Mouse (Mus musculus) hindbrain, embryonic 16.5 days (tissue): Measurements from ENCODE around the gene Pfkfb3. TPM values are rescaled to one million over a fixed set of nuclear protein-coding genes. Genes with fewer than 3 reads are reported as not detected.

Experiments
- ATAC-seq: fragments of 200-750 bp; cut with Nextera tagmentation; 2 replicates; pipeline ENCODE4 v1.8.0; 2017; ENCODE audit warnings: moderate TSS enrichment, moderate library complexity
- H3K27ac ChIP-seq: fragments of 300-500 bp; sonication (generic); 2 replicates; pipeline ENCODE4 v1.5.1; 2014; ENCODE audit warnings: low read depth, mild to moderate bottlenecking, control low read depth, low read length, moderate library complexity
- H3K27me3 ChIP-seq: fragments of 300-500 bp; sonication (generic); replicated peaks from 2 replicates; pipeline ENCODE4 v1.6.1; 2014; ENCODE audit warnings: low read length; ENCODE audit not compliant: control insufficient read depth, insufficient read depth
- H3K36me3 ChIP-seq: fragments of 300-500 bp; sonication (generic); 2 replicates; pipeline ENCODE4 v1.6.1; 2014; ENCODE audit warnings: mild to moderate bottlenecking, low read length, moderate library complexity, mixed read lengths; ENCODE audit not compliant: control insufficient read depth, insufficient read depth
- H3K4me1 ChIP-seq: fragments of 300-500 bp; sonication (generic); 2 replicates; pipeline ENCODE4 v1.6.1; 2014; ENCODE audit warnings: low read depth, low read length; ENCODE audit not compliant: control insufficient read depth, insufficient read depth
- H3K4me2 ChIP-seq: fragments of 300-500 bp; sonication (generic); 2 replicates; pipeline ENCODE4 v1.6.1; 2014; ENCODE audit warnings: mild to moderate bottlenecking, low read length, control low read depth, moderate library complexity
- H3K4me3 ChIP-seq: fragments of 300-500 bp; sonication (generic); 2 replicates; pipeline ENCODE4 v1.5.1; 2014; ENCODE audit warnings: mild to moderate bottlenecking, low read length, control low read depth, moderate library complexity
- H3K9ac ChIP-seq: fragments of 300-500 bp; sonication (generic); 2 replicates; pipeline ENCODE4 v1.6.1; 2014; ENCODE audit warnings: low read depth, mild to moderate bottlenecking, control low read depth, low read length, moderate library complexity
- H3K9me3 ChIP-seq: fragments of 300-500 bp; sonication (generic); 2 replicates; pipeline ENCODE4 v1.6.1; 2014; ENCODE audit warnings: mild to moderate bottlenecking, low read length, moderate library complexity; ENCODE audit not compliant: control insufficient read depth
- WGBS: fragments of 180-500 bp; shearing (Covaris S2); extraction: QIAGEN DNeasy Blood & Tissue Kit; methylation state at CpG from one replicate; pipeline ENCODE4 v1.1.7; 2014; 5-methylcytosine and 5-hydroxymethylcytosine counted together
- polyA plus RNA-seq: library from polyadenylated mRNA; unstranded; fragments of >200 nt; fragmentation: Nextera tagmentation; extraction: Ambion mirVana; gene quantifications from 2 replicates; pipeline ENCODE4 v1.2.1, GENCODE M21; 2015

Pfkfb3 gene
- 28.5 and 33.9 TPM in 2 replicates for polyA plus RNA-seq

- WGBS = 2% methylated on average over 63 of the region's 67 CpGs
- Histone ChIP-seq H3K9ac (peak within 1 kb of the TSS; percentile 82), H3K9me3 (no peaks in the 10 kb centered on the region), H3K4me2 (peak within 1 kb of the TSS; percentile 100), H3K27ac (peak within 1 kb of the TSS; percentile 34; the same call in 1 of the 2 replicates), H3K27me3 (peaks cover 5% of the 10 kb centered on the region), H3K4me3 (peak within 1 kb of the TSS; percentile 77), H3K36me3 (no peaks in the 10 kb centered on the region), H3K4me1 (peaks cover 7% of the 10 kb centered on the region)
- ATAC-seq = peak; percentile 87
Observed at GRCm38 (mm10) chr2:11553471-11554400, at the start of gene Pfkfb3. Gene Pfkfb3, minus strand, starts transcription at chr2:11554077.

DNA sequence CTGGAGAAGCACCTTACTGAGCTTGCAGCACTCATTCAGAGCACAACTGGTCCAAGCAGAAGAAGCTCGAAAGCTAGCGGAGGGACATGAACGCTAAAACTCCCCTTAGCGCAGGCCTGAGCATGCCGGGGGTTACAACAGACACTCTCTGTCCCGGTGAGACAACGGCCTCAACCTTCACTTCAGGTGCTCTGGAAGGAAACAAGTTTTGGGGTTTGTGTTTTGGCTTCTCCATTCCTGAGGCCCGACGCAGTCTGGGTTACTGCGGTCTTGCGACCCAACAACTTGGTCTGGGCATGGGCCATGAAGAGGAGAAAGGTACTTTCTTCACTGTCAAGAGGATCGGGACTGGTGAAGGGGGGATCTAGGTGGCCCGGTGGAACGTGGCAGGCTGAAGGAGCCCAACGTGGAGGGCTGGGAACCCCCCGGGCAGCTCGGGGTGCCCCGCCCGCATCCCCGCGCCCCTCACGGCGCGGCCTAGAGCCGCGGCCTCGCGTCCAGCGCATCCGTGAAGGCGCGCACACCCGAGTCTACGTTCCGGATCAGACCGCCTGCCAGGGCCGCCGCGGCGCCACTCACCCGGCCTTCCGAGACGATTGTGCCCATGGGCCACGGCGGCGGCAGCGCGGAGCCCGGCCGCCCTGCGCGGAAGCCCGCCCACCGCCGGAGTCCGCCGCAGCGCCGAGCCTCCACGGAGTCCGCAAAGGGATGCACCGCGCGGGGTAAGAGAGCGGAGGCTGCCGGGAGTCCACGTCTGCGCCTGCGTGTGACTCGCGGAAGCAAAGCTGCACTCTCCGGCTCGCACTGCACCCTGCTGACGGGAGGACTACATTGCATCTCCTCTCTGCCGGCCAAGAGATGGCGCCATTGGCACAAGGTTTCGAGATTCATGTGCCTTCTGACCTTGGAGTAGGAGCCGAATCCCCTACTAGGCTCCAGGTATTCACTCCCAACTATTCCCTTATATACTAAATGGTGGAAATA is 48.9 kb upstream of the Pfkfb3 start:
- Histone ChIP-seq H3K27me3 (no peaks in the 10 kb centered on the region), H3K4me3 (peak overlapping the region; percentile 97), H3K9me3 (no peaks in the 10 kb centered on the region), H3K27ac (peak overlapping the region; percentile 81), H3K4me1 (peaks cover 9% of the 10 kb centered on the region), H3K9ac (peak overlapping the region; percentile 98), H3K4me2 (peak overlapping the region; percentile 74), H3K36me3 (peaks cover 13% of the 10 kb centered on the region)
- peak; percentile 100 for ATAC-seq
- WGBS = under 1% methylated on average over 64 of the region's 78 CpGs

GRCm38 (mm10) chr2:11601795-11602194 is 47.9 kb upstream of the Pfkfb3 start:
- no peak overlapping the region; the same call in 1 of the 2 replicates for H3K9ac ChIP-seq
- H3K4me2 ChIP-seq = peak overlapping the region; percentile 74
- WGBS = 84% methylated on average over 6 of the region's 6 CpGs
- peaks cover 9% of the 10 kb centered on the region for H3K4me1 ChIP-seq
- H3K27ac ChIP-seq = no peak overlapping the region
- H3K9me3 ChIP-seq = no peaks in the 10 kb centered on the region
- H3K36me3 ChIP-seq = peaks cover 23% of the 10 kb centered on the region
- peak overlapping the region; percentile 97 for H3K4me3 ChIP-seq
- ATAC-seq = no peak
- H3K27me3 ChIP-seq = no peaks in the 10 kb centered on the region

DNA sequence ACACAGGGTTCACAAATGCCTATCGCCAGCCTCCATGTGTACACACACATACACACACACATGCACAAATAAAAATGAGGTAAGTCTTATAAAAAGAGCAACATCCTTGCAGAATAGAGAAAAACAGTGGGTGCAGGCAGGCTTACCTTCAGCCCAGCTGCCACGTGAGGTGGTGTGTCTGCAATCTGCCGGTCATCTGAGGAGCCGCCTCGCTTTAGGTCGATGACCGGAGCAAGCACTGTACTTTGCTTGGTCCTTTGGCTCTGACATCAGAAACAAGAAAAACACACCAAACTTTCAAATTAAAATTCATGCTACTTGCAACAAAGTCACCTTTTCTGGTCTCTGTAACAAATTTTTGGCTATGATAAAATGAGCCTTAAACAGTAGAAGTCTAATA is 44.0 kb upstream of the Pfkfb3 start:
- peaks cover 9% of the 10 kb centered on the region for H3K4me1 ChIP-seq
- peaks cover 42% of the 10 kb centered on the region for H3K36me3 ChIP-seq
- no peaks in the 10 kb centered on the region for H3K27me3 ChIP-seq
- H3K9me3 ChIP-seq = no peaks in the 10 kb centered on the region
- no peak overlapping the region for H3K9ac ChIP-seq
- ATAC-seq = no peak
- 96% methylated on average over 7 of the region's 7 CpGs for WGBS
- no peak overlapping the region for H3K4me3 ChIP-seq
- no peak overlapping the region for H3K27ac ChIP-seq
- H3K4me2 ChIP-seq = no peak overlapping the region

- no peak overlapping the region for H3K4me3 ChIP-seq
- H3K9me3 ChIP-seq = no peaks in the 10 kb centered on the region
- peaks cover 50% of the 10 kb centered on the region for H3K36me3 ChIP-seq
- H3K9ac ChIP-seq = no peak overlapping the region
- H3K27ac ChIP-seq = no peak overlapping the region
- 97% methylated on average over 2 of the region's 2 CpGs for WGBS
- peaks cover 3% of the 10 kb centered on the region for H3K4me1 ChIP-seq
- ATAC-seq = no peak
- no peaks in the 10 kb centered on the region for H3K27me3 ChIP-seq
- no peak overlapping the region for H3K4me2 ChIP-seq
Observed at GRCm38 (mm10) chr2:11596690-11597089, 42.8 kb upstream of the Pfkfb3 start.

- Histone ChIP-seq H3K36me3 (peaks cover 71% of the 10 kb centered on the region), H3K4me1 (no peaks in the 10 kb centered on the region), H3K27me3 (no peaks in the 10 kb centered on the region), H3K9ac (no peak overlapping the region), H3K9me3 (no peaks in the 10 kb centered on the region), H3K4me2 (no peak overlapping the region), H3K4me3 (no peak overlapping the region), H3K27ac (no peak overlapping the region)
- 94% methylated on average over 4 of the region's 4 CpGs for WGBS
- no peak for ATAC-seq
Observed at GRCm38 (mm10) chr2:11587996-11588395, 34.1 kb upstream of the Pfkfb3 start.

GRCm38 (mm10) chr2:11579399-11579798 is 25.5 kb upstream of the Pfkfb3 start:
- no peaks in the 10 kb centered on the region for H3K9me3 ChIP-seq
- H3K36me3 ChIP-seq = peaks cover 11% of the 10 kb centered on the region
- H3K4me2 ChIP-seq = no peak overlapping the region
- H3K4me1 ChIP-seq = no peaks in the 10 kb centered on the region
- 97% methylated on average over 4 of the region's 4 CpGs for whole genome bisulfite sequencing
- no peaks in the 10 kb centered on the region for H3K27me3 ChIP-seq
- no peak for ATAC-seq
- H3K27ac ChIP-seq = no peak overlapping the region
- H3K9ac ChIP-seq = no peak overlapping the region
- no peak overlapping the region for H3K4me3 ChIP-seq

GRCm38 (mm10) chr2:11578187-11578586 is 24.3 kb upstream of the Pfkfb3 start:
- H3K9me3 ChIP-seq = no peaks in the 10 kb centered on the region
- WGBS = 93% methylated on average over 6 of the region's 6 CpGs
- H3K27ac ChIP-seq = no peak overlapping the region
- H3K4me3 ChIP-seq = no peak overlapping the region
- no peak for ATAC-seq
- no peaks in the 10 kb centered on the region for H3K27me3 ChIP-seq
- 0 out of 2 replicates have a peak, but pooled peaks cover 3% of the 10 kb centered on the region for H3K36me3 ChIP-seq
- H3K4me2 ChIP-seq = no peak overlapping the region
- H3K9ac ChIP-seq = no peak overlapping the region
- no peaks in the 10 kb centered on the region for H3K4me1 ChIP-seq
